Mouse (Mus musculus) midbrain, embryonic 14.5 days (tissue): ENCODE measurements around the gene Tmem56. TPM values are rescaled to one million over a fixed set of nuclear protein-coding genes. Genes with fewer than 3 reads are reported as not detected.

Source experiments
- ATAC-seq: fragments of 200-750 bp; cut with Nextera tagmentation; 2 replicates; pipeline ENCODE4 v1.8.0; 2017; ENCODE audit warnings: moderate number of reproducible peaks, moderate library complexity; ENCODE audit not compliant: low FRiP score, low TSS enrichment
- DNase-seq: peaks from one replicate; pipeline ENCODE4 v3.0.0-alpha.2; 2015
- H3K27ac ChIP-seq: fragments of 300-500 bp; sonication (generic); replicated peaks from 2 replicates; pipeline ENCODE4 v1.5.1; 2014; ENCODE audit warnings: mild to moderate bottlenecking, low read depth, low read length, moderate library complexity
- H3K27me3 ChIP-seq: fragments of 300-500 bp; sonication (generic); 2 replicates; pipeline ENCODE4 v1.6.1; 2014; ENCODE audit warnings: low read length, control low read depth, mixed read lengths; ENCODE audit not compliant: control insufficient read depth, insufficient read depth
- H3K36me3 ChIP-seq: fragments of 300-500 bp; sonication (generic); 2 replicates; pipeline ENCODE4 v1.6.1; 2014; ENCODE audit warnings: low read length, control low read depth; ENCODE audit not compliant: control insufficient read depth, insufficient read depth
- H3K4me1 ChIP-seq: fragments of 300-500 bp; sonication (generic); 2 replicates; pipeline ENCODE4 v1.6.1; 2014; ENCODE audit warnings: mild to moderate bottlenecking, antibody characterized with exemption, low read length, control low read depth; ENCODE audit not compliant: control insufficient read depth, insufficient read depth
- H3K4me2 ChIP-seq: fragments of 300-500 bp; sonication (generic); 2 replicates; pipeline ENCODE4 v1.6.1; 2014; ENCODE audit warnings: mild to moderate bottlenecking, low read length, moderate library complexity
- H3K4me3 ChIP-seq: fragments of 300-500 bp; sonication (generic); replicated peaks from 2 replicates; pipeline ENCODE4 v1.5.1; 2014; ENCODE audit warnings: low read depth, low read length
- H3K9ac ChIP-seq: fragments of 300-500 bp; sonication (generic); replicated peaks from 2 replicates; pipeline ENCODE4 v1.6.1; 2014; ENCODE audit warnings: mild to moderate bottlenecking, low read length, moderate library complexity
- H3K9me3 ChIP-seq: fragments of 300-500 bp; sonication (generic); 2 replicates; pipeline ENCODE4 v1.6.1; 2016; ENCODE audit warnings: low read length, control low read depth, mixed read lengths; ENCODE audit not compliant: control insufficient read depth
- WGBS: fragments of 180-500 bp; shearing (Covaris S2); extraction: QIAGEN DNeasy Blood & Tissue Kit; methylation state at CpG from one replicate; pipeline ENCODE4 v1.1.7; 2014; 5-methylcytosine and 5-hydroxymethylcytosine counted together
- polyA plus RNA-seq: library from polyadenylated mRNA; unstranded; fragments of >200 nt; fragmentation: Nextera tagmentation; extraction: Ambion mirVana; gene quantifications from 2 replicates; pipeline ENCODE4 v1.2.1, GENCODE M21; 2014

Gene Tmem56
- polyA plus RNA-seq, 1 experiment from 2014 or later = 3.3 TPM

DNA sequence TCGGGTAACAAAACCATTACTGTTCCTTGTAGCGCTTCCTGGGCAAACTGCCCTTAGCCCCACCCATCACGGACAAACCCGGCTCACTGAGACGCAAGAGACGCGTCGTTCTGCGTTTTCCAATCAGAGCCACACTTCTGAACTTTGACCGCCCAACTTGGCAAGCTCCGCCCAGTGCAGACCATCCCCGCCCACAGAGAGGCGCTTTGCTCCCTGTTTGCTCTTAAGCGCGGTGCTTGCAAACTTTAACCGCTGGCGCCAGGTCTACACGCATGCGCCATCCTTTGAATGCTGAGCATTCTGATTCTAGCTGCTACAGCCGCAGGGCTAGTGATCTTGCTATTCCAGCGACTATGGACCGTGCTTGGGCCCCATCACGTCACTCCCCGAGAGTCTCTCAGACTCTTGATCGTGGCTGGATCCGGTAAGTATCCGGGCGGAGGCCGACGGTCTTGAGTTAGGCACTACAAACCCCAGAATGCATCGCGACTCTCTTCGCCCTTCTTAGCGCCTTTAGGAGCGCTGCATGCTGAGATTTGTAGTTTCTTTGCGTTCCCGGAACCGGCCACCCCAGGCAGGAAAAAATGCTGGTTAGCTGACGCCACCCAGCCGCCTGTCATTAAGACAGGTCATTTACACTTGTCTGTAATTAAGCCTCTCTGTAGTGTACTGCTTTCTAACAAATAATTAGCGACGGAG lies 8.8 kb upstream of the Tmem56 start, which contains the start of gene Alg14:
Gene Alg14, plus strand, starts transcription at position 214 of the 699 bp plus-strand sequence.
- peak; percentile 96 for ATAC-seq

GRCm38 (mm10) chr3:121291225-121291559 lies 8.3 kb upstream of the Tmem56 start:
- 5% methylated on average over 7 of the region's 7 CpGs for WGBS
- DNase-seq (no peak), ATAC-seq (no peak; the same call in 1 of the 2 replicates)
- Histone ChIP-seq H3K36me3 (no peaks in the 10 kb centered on the region), H3K4me3 (peak overlapping the region; percentile 59), H3K27me3 (no peaks in the 10 kb centered on the region), H3K9me3 (no peaks in the 10 kb centered on the region), H3K4me2 (peak overlapping the region; percentile 55), H3K27ac (peak overlapping the region; percentile 62), H3K9ac (peak overlapping the region; percentile 25; the same call in 1 of the 2 replicates), H3K4me1 (no peaks in the 10 kb centered on the region)

More for the DNA sequence above, 8.8 kb upstream of the Tmem56 start, which contains the start of gene Alg14:
- Histone ChIP-seq H3K4me3 (peak within 1 kb of the TSS; percentile 59), H3K27ac (peak within 1 kb of the TSS; percentile 91), H3K27me3 (no peaks in the 10 kb centered on the region), H3K4me1 (no peaks in the 10 kb centered on the region), H3K4me2 (peak within 1 kb of the TSS; percentile 55), H3K36me3 (no peaks in the 10 kb centered on the region), H3K9me3 (no peaks in the 10 kb centered on the region), H3K9ac (peak within 1 kb of the TSS; percentile 57)
- under 1% methylated on average over 42 of the region's 42 CpGs for WGBS
- DNase-seq = peak; percentile 97

DNA sequence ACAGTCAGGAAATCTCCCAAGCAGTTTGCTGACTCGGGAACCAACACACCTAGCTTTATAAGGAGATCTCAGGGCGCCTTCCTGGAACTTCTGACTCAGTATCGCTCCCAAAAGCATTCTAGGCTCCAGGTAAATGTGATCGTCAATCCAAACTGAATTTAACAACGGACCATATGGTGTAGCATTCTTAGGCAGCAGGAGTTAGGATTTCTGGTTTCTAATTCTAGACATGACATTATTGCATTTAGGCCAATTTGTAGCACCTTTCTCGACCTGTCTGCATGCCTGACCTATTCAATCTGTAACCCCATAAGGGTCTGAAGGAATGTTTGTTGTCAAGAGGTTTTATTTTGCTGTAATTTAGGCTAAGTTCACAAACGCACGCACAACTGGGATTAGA lies 7.8 kb upstream of the Tmem56 start:
- Histone ChIP-seq H3K36me3 (no peaks in the 10 kb centered on the region), H3K4me1 (no peaks in the 10 kb centered on the region), H3K4me3 (peak overlapping the region; percentile 59; the same call in 1 of the 2 replicates), H3K4me2 (peak overlapping the region; percentile 55), H3K9me3 (no peaks in the 10 kb centered on the region), H3K27me3 (no peaks in the 10 kb centered on the region), H3K9ac (no peak overlapping the region), H3K27ac (no peak overlapping the region)
- 83% methylated on average over 8 of the region's 8 CpGs for WGBS
- ATAC-seq = no peak
- DNase-seq = no peak

DNA sequence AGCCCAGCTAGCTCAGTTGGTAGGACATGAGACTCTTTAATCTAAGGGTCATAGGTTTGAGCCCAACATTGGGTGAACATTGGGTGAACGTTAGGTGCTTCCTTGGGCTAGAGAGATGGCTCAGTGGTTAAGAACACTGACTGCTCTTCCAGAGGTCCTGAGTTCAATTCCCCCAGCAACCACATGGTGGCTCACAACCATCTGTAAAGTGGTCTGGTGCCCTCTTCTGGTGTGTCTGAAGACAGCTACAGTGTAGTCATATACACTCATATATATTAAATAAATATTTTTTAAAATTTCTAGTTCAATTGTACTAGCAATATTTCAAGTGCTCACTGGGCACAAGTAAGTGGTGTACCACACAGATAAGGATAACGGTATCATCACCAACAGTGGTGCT lies 4.3 kb upstream of the Tmem56 start:
- DNase-seq (no peak), ATAC-seq (no peak)
- WGBS = 98% methylated on average over 2 of the region's 2 CpGs
- no peaks in the 10 kb centered on the region for H3K4me1 ChIP-seq
- no peak overlapping the region for H3K9ac ChIP-seq
- no peak overlapping the region for H3K4me2 ChIP-seq
- no peak overlapping the region for H3K27ac ChIP-seq
- H3K36me3 ChIP-seq = no peaks in the 10 kb centered on the region
- H3K9me3 ChIP-seq = no peaks in the 10 kb centered on the region
- H3K4me3 ChIP-seq = no peak overlapping the region
- no peaks in the 10 kb centered on the region for H3K27me3 ChIP-seq

DNA sequence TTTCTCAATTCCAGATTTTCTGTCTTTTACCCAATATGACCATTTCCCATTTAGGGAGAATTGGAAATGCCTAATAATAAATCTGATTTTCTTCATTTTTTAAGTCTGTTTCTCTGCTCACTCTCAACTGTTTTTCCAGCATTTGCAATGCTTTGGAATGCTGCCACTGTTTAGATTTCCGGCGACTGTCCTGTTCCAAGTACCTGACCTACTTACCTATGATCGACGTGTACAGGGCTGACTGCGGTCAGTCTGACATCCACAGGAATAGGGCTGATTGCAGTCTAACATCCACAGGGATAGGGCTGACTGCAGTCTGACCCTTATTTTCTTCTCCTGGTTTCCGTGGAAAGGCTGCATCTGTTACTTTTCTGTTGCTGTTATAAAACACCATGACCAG lies 2.3 kb upstream of the Tmem56 start:
- Histone ChIP-seq H3K27ac (no peak overlapping the region), H3K4me1 (no peaks in the 10 kb centered on the region), H3K4me2 (no peak overlapping the region), H3K4me3 (no peak overlapping the region), H3K27me3 (no peaks in the 10 kb centered on the region), H3K9me3 (no peaks in the 10 kb centered on the region), H3K9ac (no peak overlapping the region), H3K36me3 (no peaks in the 10 kb centered on the region)
- DNase-seq (no peak), ATAC-seq (no peak)
- 96% methylated on average over 6 of the region's 6 CpGs for WGBS

- no peaks in the 10 kb centered on the region for H3K9me3 ChIP-seq
- DNase-seq = no peak
- 87% methylated on average over 14 of the region's 14 CpGs for WGBS
- no peaks in the 10 kb centered on the region for H3K27me3 ChIP-seq
- ATAC-seq = no peak
- no peak overlapping the region for H3K4me3 ChIP-seq
- H3K9ac ChIP-seq = no peak overlapping the region
- H3K4me2 ChIP-seq = no peak overlapping the region
- H3K4me1 ChIP-seq = no peaks in the 10 kb centered on the region
- no peaks in the 10 kb centered on the region for H3K36me3 ChIP-seq
- no peak overlapping the region for H3K27ac ChIP-seq
These were observed 3.2 kb downstream of the Tmem56 start for GRCm38 (mm10) chr3:121279679-121280078.

DNA sequence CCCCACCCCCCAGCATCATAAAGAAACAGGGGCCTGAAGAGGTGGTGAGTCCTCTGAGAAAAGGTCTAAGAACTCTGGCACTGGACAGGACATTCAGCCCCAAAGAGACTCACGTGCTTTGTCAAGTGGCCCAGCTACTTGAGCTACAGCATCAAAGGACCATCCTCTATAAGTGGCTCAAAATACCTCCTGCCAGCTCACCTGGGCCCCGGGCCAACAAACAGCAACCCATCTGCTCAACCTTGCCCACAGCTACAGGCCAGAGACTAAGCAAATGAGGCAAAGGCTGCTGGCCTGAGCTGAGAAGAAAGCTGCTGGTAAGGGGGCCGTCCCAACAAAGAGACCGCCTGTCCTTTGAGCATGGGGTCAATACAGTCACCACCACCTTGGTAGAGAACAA lies 5.3 kb downstream of the Tmem56 start:
- H3K36me3 ChIP-seq = no peaks in the 10 kb centered on the region
- ATAC-seq (no peak), DNase-seq (no peak)
- H3K9me3 ChIP-seq = no peaks in the 10 kb centered on the region
- H3K4me3 ChIP-seq = no peak overlapping the region
- no peak overlapping the region for H3K27ac ChIP-seq
- H3K4me2 ChIP-seq = no peak overlapping the region
- no peaks in the 10 kb centered on the region for H3K27me3 ChIP-seq
- no peaks in the 10 kb centered on the region for H3K4me1 ChIP-seq
- WGBS = 81% methylated on average over 4 of the region's 4 CpGs
- H3K9ac ChIP-seq = no peak overlapping the region

DNA sequence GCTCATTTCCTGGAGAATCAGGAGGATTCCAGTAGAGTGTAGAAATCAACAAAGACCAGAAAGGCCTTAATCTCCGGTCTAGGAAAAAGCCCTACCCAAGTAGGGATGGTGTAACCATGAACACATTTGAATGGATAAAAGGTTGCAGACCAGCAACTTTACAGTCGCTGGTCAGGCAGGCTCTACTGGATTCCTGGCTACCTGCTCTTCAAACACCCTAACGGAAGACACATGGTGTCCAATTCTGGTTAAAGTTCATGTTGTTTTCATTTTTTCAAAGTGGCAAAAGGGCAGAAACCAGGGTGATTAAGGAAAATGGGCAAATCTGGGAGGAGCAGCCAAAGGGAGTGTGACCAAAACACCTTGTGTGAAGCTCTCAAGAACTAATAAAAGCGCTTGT lies 5.9 kb downstream of the Tmem56 start:
- WGBS = 92% methylated on average over 4 of the region's 4 CpGs
- DNase-seq = no peak
- no peaks in the 10 kb centered on the region for H3K36me3 ChIP-seq
- no peak overlapping the region for H3K4me2 ChIP-seq
- no peak for ATAC-seq
- H3K9ac ChIP-seq = no peak overlapping the region
- H3K4me3 ChIP-seq = no peak overlapping the region
- H3K27me3 ChIP-seq = no peaks in the 10 kb centered on the region
- H3K27ac ChIP-seq = no peak overlapping the region
- no peaks in the 10 kb centered on the region for H3K9me3 ChIP-seq
- no peaks in the 10 kb centered on the region for H3K4me1 ChIP-seq

GRCm38 (mm10) chr3:121274010-121274409 lies 8.9 kb downstream of the Tmem56 start:
- H3K27me3 ChIP-seq = no peaks in the 10 kb centered on the region
- H3K9ac ChIP-seq = no peak overlapping the region
- H3K4me3 ChIP-seq = no peak overlapping the region
- no peaks in the 10 kb centered on the region for H3K9me3 ChIP-seq
- ATAC-seq = no peak
- no peak overlapping the region for H3K27ac ChIP-seq
- 93% methylated on average over 2 of the region's 2 CpGs for WGBS
- no peak overlapping the region for H3K4me2 ChIP-seq
- H3K4me1 ChIP-seq = no peaks in the 10 kb centered on the region
- DNase-seq = no peak
- no peaks in the 10 kb centered on the region for H3K36me3 ChIP-seq
